Mouse (Mus musculus) cerebellum, postnatal 25 days (tissue): ENCODE measurements around the gene Mrps34.

Source experiments
- DNase-seq, 2 experiments: peaks; one replicate each; pipeline ENCODE4 v3.0.0; 2021; ENCODE audit warnings: mixed read lengths in 2 of 2

Gene Mrps34

DNA sequence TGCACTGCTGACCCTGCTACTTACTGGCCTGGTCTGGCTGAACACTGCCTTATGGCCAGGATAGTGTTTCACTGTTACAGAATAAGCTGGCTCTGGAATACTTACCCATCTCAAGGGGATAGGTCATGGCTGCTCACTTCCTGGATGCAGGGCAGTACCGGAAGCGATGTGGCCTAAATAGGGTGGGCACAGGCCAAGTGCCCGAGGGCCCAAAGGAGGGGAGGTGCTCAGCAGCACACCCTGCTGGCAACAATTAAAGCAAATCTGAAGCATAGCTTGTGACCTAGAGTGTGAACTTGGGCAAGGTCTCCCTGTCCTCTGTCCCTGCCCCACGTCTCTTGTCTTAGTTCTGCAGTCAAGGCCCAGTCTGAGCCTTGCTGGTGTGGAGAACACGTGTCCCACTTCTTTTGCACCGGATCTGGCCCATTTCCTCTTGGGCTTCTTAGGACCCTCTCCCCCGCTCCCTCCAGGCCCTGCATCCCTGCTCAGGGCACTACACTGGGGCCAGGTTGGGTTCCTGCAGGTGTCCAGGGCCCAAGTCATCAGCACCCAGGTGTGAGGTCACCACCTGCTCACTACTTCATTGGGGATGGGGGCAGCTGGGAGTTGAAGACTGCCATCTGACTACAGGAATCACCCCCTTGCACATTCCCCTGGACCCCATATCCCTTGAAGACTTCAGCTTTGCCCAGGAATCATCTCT is 13.0 kb upstream of the Mrps34 start:
- DNase-seq, result peak in 1 of 2 experiments; percentile 52

- no peak for DNase-seq
Measured at GRCm38 (mm10) chr17:24884391-24884790, 10.5 kb upstream of the Mrps34 start.

DNA sequence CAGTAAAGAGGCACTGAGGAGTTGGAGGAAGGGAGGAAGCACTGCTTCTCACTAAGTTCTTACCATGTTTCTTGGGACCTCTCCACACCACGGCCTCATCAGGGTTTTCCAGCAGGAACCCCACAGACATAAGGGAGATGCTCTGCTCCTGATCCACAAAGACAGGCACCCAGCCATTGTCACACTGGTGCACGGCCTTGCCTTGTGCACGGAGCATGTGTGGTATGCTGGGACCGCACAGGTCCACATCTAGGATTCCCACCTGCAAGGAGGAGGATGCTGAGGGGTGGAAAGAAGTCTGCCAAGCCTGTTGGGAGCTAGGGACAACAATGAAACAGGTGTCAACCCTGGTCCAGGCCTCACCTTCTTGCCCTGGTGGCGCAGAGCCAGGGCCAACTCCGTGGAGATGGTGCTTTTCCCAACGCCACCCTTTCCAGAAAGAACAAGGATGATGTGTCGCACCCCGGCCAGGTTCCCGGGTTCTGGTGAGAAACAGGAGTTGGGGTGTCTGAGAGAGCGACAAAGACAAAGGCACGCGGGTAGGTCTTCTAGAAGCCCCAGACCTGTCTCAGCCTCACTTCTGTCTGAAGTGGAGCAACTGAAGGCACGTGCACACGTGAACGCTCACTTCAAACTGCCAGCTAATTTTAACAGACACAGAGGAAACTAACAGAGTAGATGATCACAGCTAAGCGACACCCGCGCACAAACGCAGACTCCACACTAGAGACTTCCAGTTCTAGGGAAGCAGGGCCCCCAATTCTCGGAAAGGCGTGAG is 9.4 kb upstream of the Mrps34 start:
- DNase-seq, result peak; percentile 32 to 53

- DNase-seq, result peak; percentile 98 to 99
Measured at GRCm38 (mm10) chr17:24886134-24886931, 8.6 kb upstream of the Mrps34 start, which contains the start of the genes Nubp2 and Spsb3. Gene Nubp2, minus strand, starts transcription at chr17:24886349. Gene Spsb3, plus strand, starts transcription at chr17:24886643.

- no peak for DNase-seq
Measured at GRCm38 (mm10) chr17:24886932-24887271, 8.0 kb upstream of the Mrps34 start.

DNA sequence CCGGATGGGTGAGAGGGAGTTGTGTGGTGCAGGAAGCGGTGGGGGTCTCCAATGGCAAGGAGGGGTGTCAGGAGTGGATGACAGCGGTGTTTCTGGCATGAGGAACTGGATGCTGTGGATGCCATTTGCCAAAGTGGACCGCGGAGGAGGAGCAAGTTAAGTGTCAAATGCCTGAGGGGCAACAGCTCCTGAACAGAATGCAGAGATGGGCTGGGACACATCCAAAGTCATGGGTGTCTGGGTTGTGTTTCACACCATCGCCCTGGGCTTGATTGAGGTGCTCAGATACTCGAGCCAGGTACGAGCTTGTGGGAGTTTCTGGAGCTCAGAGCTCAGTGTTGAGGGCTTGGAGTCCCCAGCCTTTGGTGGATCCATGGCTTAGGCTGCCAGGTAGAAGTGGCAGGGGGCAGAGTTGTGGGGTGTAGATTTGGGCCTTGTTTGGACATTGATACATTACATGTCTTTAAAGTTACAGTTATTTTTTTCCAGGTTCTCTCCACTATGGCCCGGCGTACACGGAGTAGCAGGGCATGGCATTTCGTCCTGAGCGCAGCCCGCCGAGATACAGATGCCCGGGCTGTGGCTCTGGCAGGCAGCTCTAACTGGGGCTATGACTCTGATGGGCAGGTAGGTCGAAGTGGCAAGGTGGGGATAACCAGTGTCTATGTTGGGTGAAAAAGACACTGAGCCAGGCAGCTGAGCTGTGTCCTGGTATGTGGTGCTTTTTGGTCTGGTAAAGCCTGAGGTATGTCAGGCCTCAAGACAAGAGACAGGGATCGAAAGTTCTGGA is 7.4 kb upstream of the Mrps34 start:
- DNase-seq, result peak; percentile 45 to 55

GRCm38 (mm10) chr17:24888862-24889261 is 6.1 kb upstream of the Mrps34 start:
- no peak for DNase-seq

GRCm38 (mm10) chr17:24890151-24891092 is 4.5 kb upstream of the Mrps34 start:
- DNase-seq, result no peak

- peak; percentile 79 to 85 for DNase-seq
Measured at GRCm38 (mm10) chr17:24891321-24891720, 3.6 kb upstream of the Mrps34 start.

DNA sequence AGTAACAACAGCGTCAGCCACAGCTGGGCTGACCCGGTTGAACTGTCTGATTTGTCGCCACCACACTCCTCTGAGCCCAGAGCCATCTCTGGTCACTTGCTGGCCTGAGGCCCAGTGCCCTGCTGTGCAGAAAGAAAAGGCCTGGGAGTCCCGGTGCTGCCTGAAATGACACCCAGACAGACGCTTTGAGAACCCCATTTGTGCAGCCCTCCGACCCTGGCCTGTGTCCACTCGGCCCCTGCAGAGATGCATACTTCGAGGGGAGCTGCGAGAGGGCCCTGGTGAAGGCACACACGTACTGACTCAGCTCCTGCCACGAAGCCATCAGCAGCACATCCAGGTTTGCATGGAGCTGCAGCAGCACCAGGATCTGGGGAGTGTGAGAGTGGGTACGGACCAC is 2.1 kb upstream of the Mrps34 start:
- DNase-seq, result peak in 1 of 2 experiments; percentile 65

DNA sequence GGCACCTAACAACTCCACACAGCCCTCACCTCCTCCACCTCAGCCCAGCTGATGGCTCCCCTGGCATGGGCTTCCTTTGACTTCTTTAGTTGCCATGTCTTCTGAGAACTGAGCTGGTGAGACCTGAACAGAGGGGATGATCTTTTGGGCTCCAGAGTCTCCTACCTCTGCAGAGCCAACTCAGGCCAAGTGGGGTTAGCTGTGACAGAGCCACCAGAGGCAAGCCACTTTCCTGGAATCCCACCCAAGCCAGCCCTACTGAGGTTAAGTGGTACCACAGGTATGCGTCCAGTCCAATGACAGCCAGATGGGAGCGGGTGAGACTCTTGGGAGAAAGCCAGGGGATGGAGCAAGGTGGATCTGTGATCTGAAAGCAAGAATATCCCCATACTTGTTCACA is 1.6 kb upstream of the Mrps34 start:
- DNase-seq, result no peak

GRCm38 (mm10) chr17:24894061-24894994 is 588 bp upstream of the Mrps34 start:
- DNase-seq, result peak in 1 of 2 experiments; percentile 58

DNA sequence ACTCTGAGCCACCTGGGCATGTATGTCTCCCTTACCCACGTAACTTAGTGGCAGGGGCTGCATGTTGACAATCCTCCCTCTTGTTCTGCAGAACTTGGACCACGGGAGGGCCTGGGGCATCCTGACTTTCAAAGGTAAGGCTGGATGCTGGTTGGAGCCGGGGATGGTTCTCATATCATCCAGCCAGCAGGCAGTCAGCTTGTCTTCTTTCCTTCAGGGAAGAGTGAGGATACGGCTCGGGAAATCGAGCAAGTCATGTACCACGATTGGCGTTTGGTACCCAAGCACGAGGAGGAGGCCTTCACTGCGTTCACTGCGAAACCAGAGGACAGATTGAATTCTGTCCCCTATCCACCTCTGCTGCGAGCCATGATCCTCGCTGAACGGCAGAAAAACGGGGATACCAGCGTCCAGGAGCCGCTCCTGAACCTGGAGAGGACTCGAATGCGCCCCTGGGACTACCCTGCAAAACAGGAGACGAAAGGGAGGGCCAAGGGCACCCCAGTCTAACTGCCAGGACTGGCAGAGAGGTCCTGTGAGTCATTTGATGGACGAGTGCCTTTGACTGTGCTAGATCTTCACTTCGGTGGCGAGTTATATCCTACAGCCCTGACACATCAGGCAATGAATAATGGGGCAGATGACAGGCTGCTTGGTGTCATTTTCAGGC is 790 bp downstream of the Mrps34 start:
- peak; percentile 41 to 52 for DNase-seq

GRCm38 (mm10) chr17:24896241-24896992 is 1.5 kb downstream of the Mrps34 start, which contains the start of gene Nme3:
Gene Nme3, plus strand, starts transcription at chr17:24896500.
- DNase-seq, result peak; percentile 85 to 91

DNA sequence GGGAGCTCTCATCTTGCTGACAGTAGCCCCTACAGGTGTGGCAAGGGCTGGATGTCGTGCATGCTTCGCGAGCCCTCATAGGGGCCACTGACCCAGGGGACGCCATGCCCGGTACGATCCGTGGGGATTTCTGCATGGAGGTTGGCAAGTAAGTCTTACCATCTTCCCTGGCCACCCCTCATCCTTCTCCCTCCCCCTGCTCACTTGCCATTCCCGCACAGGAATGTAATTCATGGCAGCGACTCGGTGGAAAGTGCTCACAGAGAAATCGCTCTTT is 2.0 kb downstream of the Mrps34 start:
- DNase-seq, result no peak

DNA sequence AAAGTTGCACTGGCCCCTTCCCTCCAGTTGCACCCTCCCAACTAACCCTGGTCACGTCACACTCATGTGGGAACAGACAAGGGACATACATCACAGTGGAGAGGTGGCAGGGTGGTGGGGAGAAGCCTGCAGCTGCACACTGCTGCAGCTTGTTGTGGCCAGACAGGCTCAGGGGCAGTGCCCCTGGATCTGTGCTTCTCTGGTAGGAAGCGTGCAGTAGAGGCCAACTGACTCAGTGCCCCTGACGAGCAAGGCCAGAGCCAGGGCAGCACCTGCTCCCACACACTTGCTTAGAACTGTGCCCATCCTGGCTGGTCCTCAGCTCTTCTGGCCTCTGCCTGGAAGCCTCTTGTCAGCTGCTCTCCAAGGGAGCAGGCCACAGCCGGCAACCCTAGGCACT is 2.7 kb downstream of the Mrps34 start:
- no peak for DNase-seq

DNA sequence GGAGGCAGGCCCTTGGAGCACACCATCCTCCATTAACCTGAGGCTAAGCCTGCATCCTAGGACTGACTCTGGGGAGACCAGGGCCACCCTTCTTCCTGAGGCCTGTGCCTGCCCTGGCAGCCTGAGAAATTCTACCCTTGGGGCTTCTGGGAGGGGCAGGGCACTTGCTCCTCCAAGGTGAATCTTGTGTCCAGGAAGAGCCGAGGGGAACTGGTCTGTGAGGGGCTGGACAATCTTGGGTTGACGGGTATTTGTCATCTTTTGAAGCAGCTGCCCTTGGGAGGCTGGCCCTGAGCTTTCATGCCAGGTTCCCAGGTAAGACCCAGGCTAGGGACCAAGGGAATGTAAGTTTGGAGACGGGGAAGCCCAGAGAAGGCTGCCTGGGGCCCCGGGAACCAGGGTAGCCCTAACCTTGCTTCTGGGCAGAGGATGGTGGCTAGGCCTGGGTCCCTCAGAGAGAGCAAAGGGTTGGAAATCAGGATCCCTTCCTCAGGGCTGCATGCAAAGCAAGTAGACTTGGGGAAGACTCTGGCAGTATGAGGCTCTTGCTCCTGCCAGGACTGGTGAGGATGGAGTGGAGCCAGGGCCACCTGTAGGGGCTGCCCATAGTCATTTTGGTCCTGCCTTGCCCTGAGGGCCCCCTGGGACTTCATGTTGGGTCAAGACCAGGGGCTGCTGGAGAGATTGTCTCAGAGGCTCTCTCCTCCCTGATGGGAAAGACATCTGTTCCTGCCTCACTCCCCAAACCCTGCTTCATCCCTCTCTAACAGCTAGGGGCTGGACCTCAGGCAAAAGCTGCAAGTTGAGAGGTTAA is 3.3 kb downstream of the Mrps34 start:
- peak in 1 of 2 experiments; percentile 51 for DNase-seq

DNA sequence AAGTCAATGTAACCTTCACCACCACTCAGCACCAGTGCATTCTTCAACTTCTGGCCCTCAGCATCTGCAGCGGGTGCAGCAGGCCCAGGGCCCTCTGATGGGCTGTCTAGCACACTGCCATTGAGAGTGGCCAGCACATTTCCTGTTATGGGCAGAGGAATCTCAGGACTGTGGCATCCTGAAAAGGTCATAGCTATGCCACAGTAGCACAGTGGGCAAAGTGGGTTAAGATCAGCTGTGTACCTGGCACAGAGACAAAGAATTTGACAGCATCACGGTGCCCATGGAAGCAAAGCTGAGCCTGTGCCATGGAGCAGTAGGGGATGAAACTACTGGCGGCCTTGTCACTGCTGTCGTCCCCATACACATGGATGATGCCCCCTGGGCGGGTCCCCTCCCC is 4.2 kb downstream of the Mrps34 start:
- DNase-seq, result no peak
